In the genomic region with DNA sequence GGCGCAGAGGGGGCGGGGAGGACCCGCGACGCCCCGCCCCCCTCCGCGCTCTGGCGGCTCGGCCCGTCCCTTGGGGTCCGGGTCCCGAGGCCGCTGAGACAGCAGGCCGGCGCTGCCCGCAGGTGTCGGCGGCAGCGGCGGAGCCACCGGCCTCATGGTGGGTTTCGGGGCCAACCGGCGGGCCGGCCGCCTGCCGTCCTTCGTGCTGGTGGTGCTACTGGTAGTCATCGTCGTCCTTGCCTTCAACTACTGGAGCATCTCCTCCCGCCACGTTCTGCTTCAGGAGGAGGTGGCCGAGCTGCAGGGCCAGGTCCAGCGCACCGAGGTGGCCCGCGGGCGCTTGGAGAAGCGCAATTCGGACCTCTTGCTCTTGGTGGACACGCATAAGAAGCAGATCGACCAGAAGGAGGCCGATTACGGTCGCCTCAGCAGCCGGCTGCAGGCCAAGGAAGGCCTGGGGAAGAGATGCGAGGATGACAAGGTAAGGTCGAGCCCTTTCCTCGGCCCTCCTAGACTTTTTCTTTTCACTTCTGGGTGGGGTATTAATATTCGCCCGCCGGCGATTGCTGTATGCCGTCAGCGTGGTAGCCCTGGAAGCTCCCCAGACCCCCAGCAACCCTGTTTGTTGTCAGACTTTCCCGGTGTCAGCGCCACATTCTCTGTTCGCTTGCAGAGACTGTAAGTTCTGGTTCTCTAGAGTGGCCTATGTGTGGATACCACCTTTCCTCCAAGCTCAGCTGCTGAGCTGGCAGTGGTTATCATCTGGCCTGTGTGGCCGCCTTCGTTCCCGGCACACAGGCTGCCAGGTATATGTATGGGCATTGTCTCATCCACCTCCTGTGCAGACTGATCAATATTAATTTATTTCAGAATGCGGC, we compare ENCODE assay signal across 8 mouse cellular contexts. TPM values are rescaled to one million over a fixed set of nuclear protein-coding genes. Genes with fewer than 3 reads are reported as not detected.
DNase-seq lines count a peak whose midpoint lies in the region; ATAC-seq and TF ChIP-seq lines count a peak whose summit lies in the region.

No protein-coding gene starts in this region.

- H3K9ac ChIP-seq in kidney, embryonic 15.5 days, result peak overlapping the region; percentile 79
- H3K9ac ChIP-seq in lung, embryonic 16.5 days (ENCODE audit: low read length), result peak overlapping the region; percentile 85
- H3K9ac ChIP-seq in stomach, embryonic 16.5 days (ENCODE audit: low read length), result peak overlapping the region; percentile 81

- 1% methylated on average over 61 of the region's 63 CpGs for WGBS in kidney, embryonic 15.5 days
- under 1% methylated on average over 62 of the region's 63 CpGs for WGBS in lung, embryonic 16.5 days
- 1% methylated on average over 63 of the region's 63 CpGs for WGBS in stomach, embryonic 16.5 days

- H3K36me3 ChIP-seq in kidney, embryonic 15.5 days, result no peaks in the 10 kb centered on the region
- 0 out of 2 replicates have a peak, but pooled peaks cover 2% of the 10 kb centered on the region for H3K36me3 ChIP-seq in lung, embryonic 16.5 days (ENCODE audit: control insufficient read depth, insufficient read depth, low read length)
- H3K36me3 ChIP-seq in stomach, embryonic 16.5 days (ENCODE audit: control insufficient read depth, insufficient read depth, low read length), result no peaks in the 10 kb centered on the region

- peak overlapping the region; percentile 90 for H3K4me3 ChIP-seq in gastrocnemius, adult 2 months
- peak overlapping the region; percentile 84 for H3K4me3 ChIP-seq in kidney, embryonic 15.5 days (replicated peaks)
- H3K4me3 ChIP-seq in lung, embryonic 16.5 days (ENCODE audit: low read length), result peak overlapping the region; percentile 81
- peak overlapping the region; percentile 70 for H3K4me3 ChIP-seq in stomach, embryonic 16.5 days (replicated peaks; ENCODE audit: low read length)

- peaks cover 15% of the 10 kb centered on the region; the same call in 1 of the 2 replicates for H3K4me1 ChIP-seq in kidney, embryonic 15.5 days
- H3K4me1 ChIP-seq in lung, embryonic 16.5 days (replicated peaks; ENCODE audit: control insufficient read depth, insufficient read depth, low read length), result peaks cover 12% of the 10 kb centered on the region
- H3K4me1 ChIP-seq in stomach, embryonic 16.5 days (ENCODE audit: control insufficient read depth, insufficient read depth, low read length), result peaks cover 9% of the 10 kb centered on the region; the same call in 1 of the 2 replicates

- no peaks in the 10 kb centered on the region for H3K9me3 ChIP-seq in kidney, embryonic 15.5 days (replicated peaks)
- no peaks in the 10 kb centered on the region for H3K9me3 ChIP-seq in lung, embryonic 16.5 days (ENCODE audit: control insufficient read depth, low read length)
- no peaks in the 10 kb centered on the region for H3K9me3 ChIP-seq in stomach, embryonic 16.5 days (replicated peaks; ENCODE audit: control insufficient read depth, low read length)

- no peak for DNase-seq in gastrocnemius, adult 2 months
- DNase-seq in gastrocnemius, postnatal 25 days, result no peak
- peak; percentile 14 to 41 for DNase-seq in B cell, adult 2 months
- peak; percentile 59 for DNase-seq in cerebellum, adult 11-12 months
- DNase-seq in frontal cortex, postnatal 14 days (ENCODE audit: low spot score in 2 of 2), result peak; percentile 10 to 49

- peak; percentile 78 for ATAC-seq in kidney, embryonic 15.5 days (replicated peaks; ENCODE audit: low FRiP score)
- peak; percentile 64 for ATAC-seq in lung, embryonic 16.5 days (ENCODE audit: low read depth)
- ATAC-seq in stomach, embryonic 16.5 days (ENCODE audit: insufficient read depth, low FRiP score), result no peak

- intact Hi-C loops in gastrocnemius, adult 2 months (cut with DNase I), result no loop called here

- no peaks in the 10 kb centered on the region; the same call in 1 of the 2 replicates for H3K27me3 ChIP-seq in kidney, embryonic 15.5 days
- H3K27me3 ChIP-seq in lung, embryonic 16.5 days (ENCODE audit: control insufficient read depth, insufficient read depth, low read depth, low read length), result no peaks in the 10 kb centered on the region
- H3K27me3 ChIP-seq in stomach, embryonic 16.5 days (ENCODE audit: control insufficient read depth, insufficient read depth, low read length), result no peaks in the 10 kb centered on the region

- peak overlapping the region; percentile 81 for H3K4me2 ChIP-seq in kidney, embryonic 15.5 days
- H3K4me2 ChIP-seq in lung, embryonic 16.5 days (ENCODE audit: low read depth, low read length), result peak overlapping the region; percentile 56
- H3K4me2 ChIP-seq in stomach, embryonic 16.5 days (ENCODE audit: low read depth, low read length), result peak overlapping the region; percentile 86

- peak overlapping the region; percentile 77 for H3K27ac ChIP-seq in gastrocnemius, adult 2 months
- H3K27ac ChIP-seq in kidney, embryonic 15.5 days, result peak overlapping the region; percentile 87
- H3K27ac ChIP-seq in lung, embryonic 16.5 days (ENCODE audit: low read length), result peak overlapping the region; percentile 55
- peak overlapping the region; percentile 54 for H3K27ac ChIP-seq in stomach, embryonic 16.5 days (ENCODE audit: low read length)

- TF ChIP-seq CTCF in gastrocnemius, adult 2 months (IDR thresholded peaks at IDR 0.05), result no peak

RNA-seq across cellular contexts. Expression of gene Casc4, which starts 0.5 kb away (rescaled TPM):
- total RNA-seq in gastrocnemius, adult 2 months (2021), result 1 to 10 TPM; 7.4 to 9.9 TPM
- 10 to 100 TPM in 1 of 2 experiments, 1 to 10 TPM in 1; 8.8 to 10.2 TPM for total RNA-seq in gastrocnemius, postnatal 25 days (2021)
- 20.0 and 23.3 TPM in 2 replicates for polyA plus RNA-seq in kidney, embryonic 15.5 days (2015; fragmentation: Nextera tagmentation; extraction: Ambion mirVana)
- 14.6 and 17.6 TPM in 2 replicates for polyA plus RNA-seq in lung, embryonic 16.5 days (2015; fragmentation: Nextera tagmentation; extraction: Ambion mirVana)
- 13.5 and 14.5 TPM in 2 replicates for polyA plus RNA-seq in stomach, embryonic 16.5 days (2015; fragmentation: Nextera tagmentation; extraction: Ambion mirVana)

Comparison
In these comparisons a context has a peak if more than half of its experiments do, and no peak if none do; other contexts are left out.
1. DNase-seq: peak in B cell, adult 2 months (2 of 2), cerebellum, adult 11-12 months (single experiment) and frontal cortex, postnatal 14 days (2 of 2); none in gastrocnemius, adult 2 months (single experiment) and gastrocnemius, postnatal 25 days (single experiment).
2. Peak in every context shown above with its lines, with median percentiles within 50 percentile points of each other: H3K27ac ChIP-seq, H3K4me3 ChIP-seq, H3K4me2 ChIP-seq and H3K9ac ChIP-seq.